Mouse (Mus musculus): ENCODE data around the gene Tdrd7. TPM values are rescaled to one million over a fixed set of nuclear protein-coding genes. Genes with fewer than 3 reads are reported as not detected.
A peak's percentile ranks its signal among the peaks of the same experiment; 100 is the strongest.

Gene Tdrd7
- 5.4 and 8.7 TPM in 2 replicates for polyA plus RNA-seq (2015; fragmentation: Nextera tagmentation; extraction: Ambion mirVana)

DNA sequence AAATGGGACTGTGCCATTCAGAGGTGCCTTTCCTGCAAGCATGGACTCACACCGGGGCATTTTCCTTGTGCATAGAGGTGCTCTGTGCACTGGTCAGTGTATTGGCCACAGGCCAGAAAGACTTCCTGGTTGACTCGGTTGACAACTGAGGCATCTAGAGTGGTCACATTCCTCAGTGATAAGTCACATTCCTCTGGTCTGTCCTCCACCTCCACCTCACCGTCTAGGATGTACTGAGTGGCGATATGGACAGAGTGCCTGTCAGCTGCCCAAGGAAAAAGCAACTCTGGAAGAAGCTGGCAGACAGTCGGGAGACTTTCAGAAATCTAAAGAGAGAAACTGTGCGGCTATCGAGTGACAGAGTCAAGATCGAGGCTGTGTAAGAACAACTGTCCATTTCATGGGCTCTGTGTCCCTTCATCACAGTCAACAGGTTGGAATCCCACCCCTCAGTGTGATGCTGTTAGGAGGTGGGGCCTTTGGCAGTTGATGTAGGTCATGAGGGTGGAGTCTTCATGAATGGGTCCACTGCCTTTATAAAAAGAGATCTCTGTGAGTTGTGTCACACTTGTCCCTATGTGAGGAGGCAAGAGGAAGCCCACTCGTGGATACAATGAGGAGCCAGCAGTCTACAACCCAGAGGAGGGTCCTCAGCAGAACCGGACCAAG lies at the start of gene Tdrd7:
Gene Tdrd7, plus strand, starts transcription at position 564 of the 669 bp plus-strand sequence.
- Histone ChIP-seq H3K27me3 (peaks cover 4% of the 10 kb centered on the region; the same call in 1 of the 2 replicates), H3K4me3 (replicated peaks) (no peak within 1 kb of the TSS), H3K4me2 (peak within 1 kb of the TSS; percentile 31), H3K36me3 (no peaks in the 10 kb centered on the region), H3K27ac (peak within 1 kb of the TSS; percentile 31), H3K9ac (no peak within 1 kb of the TSS), H3K9me3 (replicated peaks) (no peaks in the 10 kb centered on the region), H3K4me1 (replicated peaks) (peaks cover 40% of the 10 kb centered on the region)
- ATAC-seq (ENCODE audit: low read depth): peak; percentile 45; the same call in 1 of the 2 replicates
- DNase-seq: no peak
- WGBS (ENCODE audit: insufficient replicate concordance): 56% methylated on average over 10 of the region's 10 CpGs

DNA sequence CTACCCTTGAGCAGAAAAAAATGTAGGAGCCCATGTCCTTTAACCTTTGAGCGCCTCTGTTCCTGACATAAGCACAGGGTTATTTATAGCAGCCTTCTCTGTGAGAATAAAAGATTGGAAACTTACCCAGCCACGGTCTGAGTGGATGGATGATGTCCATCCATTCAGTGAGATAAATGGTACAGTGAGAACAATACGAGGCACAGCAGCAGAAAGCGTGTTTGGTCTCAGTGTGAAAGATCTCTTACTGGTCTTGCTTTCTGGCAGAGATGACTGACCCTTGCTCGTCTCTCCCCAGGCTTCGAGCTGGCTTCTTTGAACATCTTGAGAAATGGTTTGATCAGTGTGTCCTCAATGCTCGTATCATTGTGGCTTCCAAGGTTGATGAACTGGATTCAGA lies 48.0 kb upstream of the Tdrd7 start:
- WGBS (ENCODE audit: insufficient replicate concordance): 51% methylated on average over 7 of the region's 7 CpGs
- Histone ChIP-seq H3K9me3 (replicated peaks) (no peaks in the 10 kb centered on the region), H3K4me1 (replicated peaks) (no peaks in the 10 kb centered on the region), H3K9ac (no peak overlapping the region), H3K36me3 (no peaks in the 10 kb centered on the region), H3K27ac (no peak overlapping the region), H3K4me3 (replicated peaks) (no peak overlapping the region), H3K4me2 (no peak overlapping the region), H3K27me3 (no peaks in the 10 kb centered on the region)
- DNase-seq (no peak), ATAC-seq (ENCODE audit: low read depth) (no peak)

DNA sequence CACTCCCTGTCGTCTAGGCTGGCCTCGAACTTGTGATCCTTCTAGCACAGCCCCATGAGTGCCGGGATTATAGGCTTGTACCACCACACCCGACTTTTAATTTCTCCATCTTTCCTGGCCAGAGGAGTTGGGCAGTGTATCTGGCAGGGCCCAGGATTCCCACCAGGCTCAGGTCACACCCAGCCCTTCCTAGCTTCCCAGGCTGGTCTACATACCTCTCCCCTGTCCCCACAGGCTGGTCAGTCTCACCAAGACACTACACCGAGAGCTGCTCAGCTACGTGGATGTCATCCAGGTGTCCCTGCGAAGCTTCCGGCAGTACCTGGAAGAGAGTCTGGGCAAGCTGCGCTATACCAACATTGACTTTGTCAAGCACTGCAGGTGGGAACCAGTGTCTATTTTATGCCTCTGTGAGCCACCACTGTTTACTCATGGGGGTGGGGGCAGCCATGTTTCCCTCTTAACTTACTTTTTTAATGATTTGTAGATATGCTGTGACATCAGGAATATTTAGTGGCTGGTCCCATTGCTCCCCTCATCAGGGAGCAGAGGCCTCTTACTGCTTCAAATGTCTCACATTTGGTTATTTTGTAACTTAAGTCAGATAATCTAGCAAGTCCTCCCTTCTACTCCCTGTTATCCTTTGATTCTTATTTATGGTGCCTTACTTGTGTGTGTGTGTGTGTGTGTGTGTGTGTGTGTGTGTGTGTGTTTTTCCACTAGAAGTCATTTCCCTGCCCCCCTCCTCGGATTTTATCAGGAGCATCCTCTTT lies 43.3 kb upstream of the Tdrd7 start:
- 77% methylated on average over 10 of the region's 10 CpGs for WGBS (ENCODE audit: insufficient replicate concordance)
- no peaks in the 10 kb centered on the region for H3K4me1 ChIP-seq (replicated peaks)

DNA sequence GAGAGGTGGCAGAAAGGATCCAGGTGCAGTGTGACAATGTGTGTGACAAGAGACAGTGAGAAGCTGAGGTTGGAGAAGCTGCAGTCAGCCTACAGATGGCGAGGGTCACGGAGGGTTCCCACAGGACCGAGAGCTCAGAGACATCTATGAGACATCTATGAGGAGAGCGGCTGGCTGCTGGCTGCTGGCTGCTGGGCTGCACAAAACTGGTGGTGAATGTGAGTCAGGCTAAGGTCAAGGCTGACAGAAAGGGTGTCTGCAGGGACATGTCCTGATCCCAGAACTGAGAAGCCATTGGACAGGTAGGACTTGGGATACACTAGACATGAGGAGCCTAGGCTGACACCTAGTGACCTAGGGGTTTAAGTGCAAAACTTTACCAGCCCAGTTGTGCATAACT lies 41.1 kb upstream of the Tdrd7 start:
- 73% methylated on average over 4 of the region's 4 CpGs for WGBS (ENCODE audit: insufficient replicate concordance)

More for the DNA sequence above, 43.3 kb upstream of the Tdrd7 start:
- DNase-seq: no peak
- H3K27ac ChIP-seq: no peak overlapping the region
- H3K27me3 ChIP-seq: no peaks in the 10 kb centered on the region
- H3K9me3 ChIP-seq (replicated peaks): no peaks in the 10 kb centered on the region
- no peak overlapping the region for H3K9ac ChIP-seq
- no peak overlapping the region for H3K4me3 ChIP-seq (replicated peaks)
- no peak overlapping the region for H3K4me2 ChIP-seq
- H3K36me3 ChIP-seq: no peaks in the 10 kb centered on the region
- ATAC-seq (ENCODE audit: low read depth): no peak

DNA sequence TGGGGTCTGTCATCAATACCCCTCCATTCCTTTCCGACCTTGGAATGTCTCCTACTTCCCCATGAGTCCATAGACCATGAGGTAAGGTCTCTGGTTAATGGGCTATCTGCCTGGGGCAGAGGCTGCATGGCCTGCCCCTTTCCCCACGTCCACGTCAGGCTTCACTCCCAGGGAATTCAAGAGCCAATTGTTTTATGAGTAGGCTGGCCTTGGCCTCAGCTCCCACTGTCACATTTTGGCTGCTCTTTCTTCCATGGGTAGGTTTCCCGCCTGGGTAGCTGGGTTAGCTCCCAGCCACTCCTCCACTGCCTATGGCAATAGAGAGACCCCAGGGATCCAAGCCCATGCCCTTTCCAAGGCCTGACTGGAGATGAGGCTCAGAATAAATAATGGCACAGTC lies 36.6 kb upstream of the Tdrd7 start:
- 67% methylated on average over 4 of the region's 4 CpGs for WGBS (ENCODE audit: insufficient replicate concordance)
- H3K36me3 ChIP-seq: no peaks in the 10 kb centered on the region

More for the DNA sequence above, 41.1 kb upstream of the Tdrd7 start:
- Histone ChIP-seq H3K4me3 (replicated peaks) (no peak overlapping the region), H3K27me3 (no peaks in the 10 kb centered on the region), H3K36me3 (no peaks in the 10 kb centered on the region), H3K9me3 (replicated peaks) (no peaks in the 10 kb centered on the region), H3K9ac (no peak overlapping the region), H3K27ac (no peak overlapping the region), H3K4me2 (no peak overlapping the region), H3K4me1 (replicated peaks) (no peaks in the 10 kb centered on the region)
- DNase-seq (no peak), ATAC-seq (ENCODE audit: low read depth) (no peak)

DNA sequence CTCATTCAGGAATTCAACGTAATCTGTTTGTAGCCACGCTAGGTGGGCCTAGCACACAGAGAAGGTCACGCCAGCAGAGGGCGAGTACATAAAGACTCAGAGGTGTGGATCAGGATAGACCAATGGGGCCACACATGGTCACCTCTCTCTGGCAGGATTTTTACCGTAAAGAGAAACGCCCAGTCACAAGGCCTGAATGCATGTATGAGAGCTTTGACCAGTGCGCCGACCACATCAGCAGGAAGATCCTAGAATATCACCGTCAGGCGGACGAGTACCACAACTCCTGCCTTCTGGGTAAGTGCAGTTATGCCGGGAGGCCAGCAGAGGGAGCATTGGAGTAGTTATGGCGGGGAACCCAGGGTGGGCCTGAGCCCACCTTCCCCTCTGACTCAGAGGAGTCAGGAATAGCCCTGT lies 23.5 kb upstream of the Tdrd7 start:
- Histone ChIP-seq H3K4me1 (replicated peaks) (no peaks in the 10 kb centered on the region), H3K9ac (no peak overlapping the region), H3K27me3 (no peaks in the 10 kb centered on the region), H3K36me3 (no peaks in the 10 kb centered on the region), H3K9me3 (replicated peaks) (no peaks in the 10 kb centered on the region), H3K4me2 (peak overlapping the region; percentile 38), H3K4me3 (replicated peaks) (no peak overlapping the region), H3K27ac (no peak overlapping the region)
- ATAC-seq (ENCODE audit: low read depth) (no peak), DNase-seq (peak; percentile 9)
- WGBS (ENCODE audit: insufficient replicate concordance): 12% methylated on average over 13 of the region's 13 CpGs

More for the DNA sequence above, 36.6 kb upstream of the Tdrd7 start:
- no peaks in the 10 kb centered on the region for H3K27me3 ChIP-seq
- H3K9me3 ChIP-seq (replicated peaks): no peaks in the 10 kb centered on the region
- no peak overlapping the region for H3K27ac ChIP-seq
- H3K4me3 ChIP-seq (replicated peaks): no peak overlapping the region
- ATAC-seq (ENCODE audit: low read depth) (no peak), DNase-seq (no peak)
- H3K4me1 ChIP-seq (replicated peaks): no peaks in the 10 kb centered on the region
- H3K4me2 ChIP-seq: no peak overlapping the region
- no peak overlapping the region for H3K9ac ChIP-seq

DNA sequence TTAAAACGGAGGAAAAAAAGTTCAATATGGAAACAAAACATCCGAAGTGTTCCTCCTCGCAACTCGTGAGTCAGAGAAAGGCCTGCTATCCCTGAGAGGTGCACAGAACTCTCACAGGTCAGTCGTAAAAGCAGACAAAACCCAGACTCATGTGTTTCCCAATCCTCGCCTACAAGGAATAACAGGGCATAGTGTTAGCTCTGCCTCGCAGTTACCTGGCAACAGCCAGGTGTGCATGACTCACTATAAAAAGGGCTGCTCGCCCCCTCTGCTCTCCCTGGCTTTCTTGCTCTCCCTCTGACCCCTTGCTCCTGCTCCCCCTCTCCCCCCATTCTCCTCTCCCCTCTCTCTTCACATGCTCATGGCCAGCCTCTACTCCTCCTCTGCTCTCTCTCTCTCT lies 17.4 kb upstream of the Tdrd7 start:
- ATAC-seq (ENCODE audit: low read depth) (no peak), DNase-seq (no peak)
- no peaks in the 10 kb centered on the region for H3K27me3 ChIP-seq
- H3K4me1 ChIP-seq (replicated peaks): no peaks in the 10 kb centered on the region; the same call in 1 of the 2 replicates
- H3K4me3 ChIP-seq (replicated peaks): no peak overlapping the region
- 64% methylated on average over 8 of the region's 8 CpGs for WGBS (ENCODE audit: insufficient replicate concordance)
- no peak overlapping the region for H3K4me2 ChIP-seq
- H3K9ac ChIP-seq: no peak overlapping the region
- no peak overlapping the region for H3K27ac ChIP-seq
- no peaks in the 10 kb centered on the region for H3K9me3 ChIP-seq (replicated peaks)
- H3K36me3 ChIP-seq: no peaks in the 10 kb centered on the region

DNA sequence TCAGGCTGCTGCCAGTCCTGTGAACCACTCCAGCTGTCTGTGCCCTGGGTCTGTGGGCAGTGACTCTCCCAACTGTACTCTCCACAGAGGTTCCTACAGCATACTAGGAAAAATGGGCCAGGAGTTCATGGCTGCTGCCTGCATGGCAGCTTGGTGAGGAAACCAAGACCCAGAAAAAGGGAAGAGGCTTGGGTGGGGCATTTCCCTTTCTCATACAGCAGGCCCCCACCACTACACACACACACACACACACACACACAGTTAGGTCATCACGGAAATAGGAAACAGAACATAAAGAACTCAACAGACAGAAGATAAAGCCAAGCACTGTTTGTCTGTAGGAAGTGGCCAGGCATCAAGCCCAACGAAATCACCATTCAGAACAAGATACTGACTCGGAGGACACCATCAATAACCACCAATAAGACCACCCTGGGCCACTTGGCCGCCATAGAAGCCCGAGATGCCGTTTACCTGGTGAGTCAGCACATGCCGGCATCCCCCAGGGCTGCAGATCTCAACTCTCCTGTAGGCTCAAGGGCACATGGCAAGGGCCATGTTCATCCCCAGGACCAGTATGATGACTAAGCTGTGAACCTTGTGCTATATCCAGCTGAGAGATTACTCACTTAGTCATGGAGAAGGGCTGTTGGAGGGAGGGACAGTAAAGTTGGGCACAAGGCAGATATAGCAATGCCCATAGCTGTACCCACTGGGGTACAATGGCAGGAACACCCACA lies 15.9 kb upstream of the Tdrd7 start:
- ATAC-seq (ENCODE audit: low read depth) (no peak), DNase-seq (no peak)
- H3K4me1 ChIP-seq (replicated peaks): no peaks in the 10 kb centered on the region; the same call in 1 of the 2 replicates
- H3K27ac ChIP-seq: no peak overlapping the region
- H3K9me3 ChIP-seq (replicated peaks): no peaks in the 10 kb centered on the region
- no peaks in the 10 kb centered on the region for H3K36me3 ChIP-seq
- H3K27me3 ChIP-seq: no peaks in the 10 kb centered on the region
- H3K4me3 ChIP-seq (replicated peaks): no peak overlapping the region
- no peak overlapping the region for H3K4me2 ChIP-seq
- H3K9ac ChIP-seq: no peak overlapping the region
- WGBS (ENCODE audit: insufficient replicate concordance): 14% methylated on average over 7 of the region's 7 CpGs

DNA sequence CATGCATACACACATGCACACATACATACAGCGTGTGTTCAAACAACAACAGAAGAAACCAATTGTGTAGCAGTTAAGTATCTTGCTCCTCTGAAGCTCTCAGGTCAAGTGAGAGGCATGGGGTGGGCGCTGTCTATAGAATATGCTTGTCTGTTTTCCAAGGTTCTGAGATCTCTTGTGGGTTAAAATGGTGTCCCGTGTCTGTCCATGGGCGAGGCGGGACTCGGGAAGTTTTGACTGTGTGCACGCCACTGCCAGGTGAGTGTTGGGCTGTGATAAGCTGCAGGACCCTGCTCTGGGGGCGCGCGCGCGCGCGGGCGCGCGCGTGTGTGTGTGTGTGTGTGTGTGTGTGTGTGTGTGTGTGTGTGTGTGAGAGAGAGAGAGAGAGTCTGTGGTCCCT lies 13.3 kb upstream of the Tdrd7 start:
- WGBS (ENCODE audit: insufficient replicate concordance): 55% methylated on average over 11 of the region's 18 CpGs

DNA sequence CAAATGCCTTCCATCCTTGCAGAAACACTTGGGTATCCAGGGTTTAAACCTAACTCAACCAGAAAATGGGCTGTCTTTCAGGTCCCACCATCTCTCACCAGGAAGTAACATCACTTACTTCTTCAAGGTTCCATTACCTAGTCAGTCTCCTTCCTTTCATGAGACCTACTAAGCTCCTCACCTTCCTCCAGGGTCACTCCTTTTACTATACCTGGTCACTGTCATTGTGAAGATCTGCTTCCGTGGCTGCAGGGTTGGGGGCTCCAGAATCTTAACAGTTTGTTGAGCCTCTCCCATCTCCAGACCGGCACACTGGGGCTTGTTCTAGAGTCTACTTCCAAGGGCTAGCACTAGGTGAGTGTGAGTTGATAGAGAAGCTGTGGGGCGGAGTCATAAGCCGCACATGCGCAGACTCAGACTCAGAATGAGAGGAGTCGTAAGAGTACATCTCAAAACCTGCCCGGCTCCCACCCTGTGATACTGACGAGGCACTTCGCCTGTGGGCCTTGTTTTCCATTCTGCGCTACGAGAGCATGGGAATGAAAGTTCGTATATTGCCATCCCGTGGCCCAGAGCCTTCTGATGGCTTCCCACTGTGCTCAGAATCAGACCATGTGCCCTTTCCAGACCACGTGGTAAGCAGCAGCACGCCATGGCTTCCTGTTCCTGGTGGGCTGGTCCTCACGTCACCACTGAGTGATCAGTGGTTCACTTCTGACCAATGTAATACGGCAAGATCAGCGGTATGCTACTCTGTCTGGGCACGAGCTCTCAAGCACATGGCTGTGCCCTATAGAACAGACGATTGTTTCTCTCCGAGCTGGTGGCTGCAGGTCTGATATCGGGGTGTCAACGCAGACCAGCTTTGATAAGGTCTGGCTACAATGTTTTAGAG lies 11.9 kb upstream of the Tdrd7 start:
- H3K4me2 ChIP-seq: no peak overlapping the region
- H3K27me3 ChIP-seq: no peaks in the 10 kb centered on the region
- no peak overlapping the region for H3K9ac ChIP-seq
- 66% methylated on average over 23 of the region's 23 CpGs for WGBS (ENCODE audit: insufficient replicate concordance)
- DNase-seq (no peak), ATAC-seq (ENCODE audit: low read depth) (no peak)
- H3K27ac ChIP-seq: no peak overlapping the region
- no peak overlapping the region for H3K4me3 ChIP-seq (replicated peaks)
- no peaks in the 10 kb centered on the region for H3K36me3 ChIP-seq
- no peaks in the 10 kb centered on the region for H3K9me3 ChIP-seq (replicated peaks)
- H3K4me1 ChIP-seq (replicated peaks): no peaks in the 10 kb centered on the region; the same call in 1 of the 2 replicates

More for the DNA sequence above, 13.3 kb upstream of the Tdrd7 start:
- ATAC-seq (ENCODE audit: low read depth) (no peak), DNase-seq (no peak)
- Histone ChIP-seq H3K27ac (no peak overlapping the region), H3K36me3 (no peaks in the 10 kb centered on the region), H3K9me3 (replicated peaks) (no peaks in the 10 kb centered on the region), H3K27me3 (no peaks in the 10 kb centered on the region), H3K4me3 (replicated peaks) (no peak overlapping the region), H3K4me2 (no peak overlapping the region), H3K4me1 (replicated peaks) (no peaks in the 10 kb centered on the region; the same call in 1 of the 2 replicates), H3K9ac (no peak overlapping the region)

Data from liver, embryonic 13.5 days (tissue).